Mouse (Mus musculus) testis, adult 2 months (tissue): ENCODE measurements around the gene Itgb2. TPM values are rescaled to one million over a fixed set of nuclear protein-coding genes. Genes with fewer than 3 reads are reported as not detected.

Experiments used
- H3K27ac ChIP-seq: fragments of 200-500 bp; 2 replicates; pipeline ENCODE4 v1.5.1; 2012; ENCODE audit warnings: low read depth, low read length; ENCODE audit not compliant: control insufficient read depth, insufficient read depth
- H3K27me3 ChIP-seq: fragments of 200-500 bp; 2 replicates; pipeline ENCODE4 v1.6.1; 2012; ENCODE audit warnings: mild to moderate bottlenecking, low read length, moderate library complexity; ENCODE audit not compliant: control insufficient read depth, insufficient read depth
- H3K36me3 ChIP-seq: fragments of 200-500 bp; 2 replicates; pipeline ENCODE4 v1.6.1; 2012; ENCODE audit warnings: mild to moderate bottlenecking, low read length; ENCODE audit not compliant: control insufficient read depth, insufficient read depth
- H3K4me1 ChIP-seq: fragments of 200-500 bp; 2 replicates; pipeline ENCODE4 v1.6.1; 2012; ENCODE audit warnings: low read length; ENCODE audit not compliant: control insufficient read depth, insufficient read depth
- H3K4me3 ChIP-seq: fragments of 200-500 bp; 2 replicates; pipeline ENCODE4 v1.5.1; 2012; ENCODE audit warnings: low read depth, mild to moderate bottlenecking, low read length, moderate library complexity, mixed read lengths; ENCODE audit not compliant: control insufficient read depth
- CTCF ChIP-seq: fragments of 200-500 bp; IDR thresholded peaks from 2 replicates; pipeline ENCODE4 v1.5.1; 2012; ENCODE audit warnings: low read depth, mild to moderate bottlenecking, inconsistent platforms, low read length, moderate library complexity; ENCODE audit not compliant: control insufficient read depth, insufficient read depth, insufficient replicate concordance
- POLR2A ChIP-seq: fragments of 200-500 bp; IDR thresholded peaks from 2 replicates; pipeline ENCODE4 v1.6.1; 2012; ENCODE audit warnings: low read depth, mild to moderate bottlenecking, inconsistent platforms, low read length, moderate library complexity; ENCODE audit not compliant: control insufficient read depth
- polyA plus RNA-seq: library from polyadenylated mRNA; depleted of rRNA; stranded (reverse); fragments of >200 nt; gene quantifications from 2 replicates; pipeline ENCODE4 v1.2.3, GENCODE M21; 2012

The Itgb2 gene
- polyA plus RNA-seq, 1 experiment: 0.77 TPM

DNA sequence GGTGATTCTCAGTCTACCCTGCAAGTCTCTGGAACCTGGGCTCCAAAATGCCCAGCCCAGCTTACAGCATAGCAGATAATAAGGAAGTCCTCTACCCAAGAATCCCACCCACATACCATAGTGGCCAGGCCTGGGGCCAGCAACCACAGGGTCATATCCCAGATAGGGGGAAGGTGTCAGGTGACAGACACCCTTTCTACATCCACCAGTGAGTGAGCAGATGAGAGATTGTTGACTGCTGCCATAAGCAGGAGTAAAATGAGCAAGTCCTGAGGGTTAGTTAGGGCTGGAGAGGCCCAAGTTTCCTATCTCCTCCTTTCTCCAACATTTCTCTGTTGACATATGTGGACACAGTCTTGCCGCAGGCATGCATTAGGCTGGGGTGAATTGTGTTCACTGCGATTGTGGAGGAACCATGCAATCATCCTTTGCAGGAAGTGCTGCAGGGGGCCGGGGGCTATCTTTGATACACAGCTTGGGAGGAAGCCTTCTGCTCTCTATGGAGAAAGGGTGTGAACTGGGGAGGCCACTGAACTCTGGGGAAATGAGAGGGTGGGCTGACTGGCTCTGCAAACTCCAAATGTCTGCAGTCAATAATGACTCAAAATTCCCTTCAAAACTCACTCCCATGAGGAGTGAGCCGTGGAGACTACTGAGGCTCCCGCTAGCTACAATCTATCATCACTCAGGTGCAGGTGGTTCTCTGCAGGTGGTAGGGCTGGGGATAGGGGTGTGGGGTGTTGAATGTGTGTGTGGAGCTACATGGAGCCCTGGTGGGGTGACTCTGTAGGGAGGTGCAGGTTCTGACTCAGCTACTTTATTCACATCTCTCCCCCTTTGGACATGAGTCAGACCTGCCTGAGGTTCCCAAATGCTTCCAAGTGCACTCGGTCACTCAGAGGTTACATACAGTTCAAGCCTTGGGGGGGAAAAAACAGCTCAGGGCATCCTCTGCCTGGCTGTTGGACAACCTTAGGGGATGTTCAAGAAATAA lies 1.3 kb downstream of the Itgb2 start:
- no peaks in the 10 kb centered on the region for H3K36me3 ChIP-seq
- TF ChIP-seq POLR2A: no peak
- no peak for TF ChIP-seq CTCF
- peaks cover 7% of the 10 kb centered on the region for H3K4me1 ChIP-seq
- no peaks in the 10 kb centered on the region for H3K27me3 ChIP-seq
- H3K4me3 ChIP-seq: no peak overlapping the region
- no peak overlapping the region for H3K27ac ChIP-seq

- Histone ChIP-seq H3K4me1 (peaks cover 7% of the 10 kb centered on the region), H3K27me3 (no peaks in the 10 kb centered on the region), H3K4me3 (no peak overlapping the region), H3K27ac (no peak overlapping the region), H3K36me3 (no peaks in the 10 kb centered on the region)
- TF ChIP-seq CTCF: no peak
- no peak for TF ChIP-seq POLR2A
These were observed 2.0 kb downstream of the Itgb2 start for GRCm38 (mm10) chr10:77532020-77532413.

DNA sequence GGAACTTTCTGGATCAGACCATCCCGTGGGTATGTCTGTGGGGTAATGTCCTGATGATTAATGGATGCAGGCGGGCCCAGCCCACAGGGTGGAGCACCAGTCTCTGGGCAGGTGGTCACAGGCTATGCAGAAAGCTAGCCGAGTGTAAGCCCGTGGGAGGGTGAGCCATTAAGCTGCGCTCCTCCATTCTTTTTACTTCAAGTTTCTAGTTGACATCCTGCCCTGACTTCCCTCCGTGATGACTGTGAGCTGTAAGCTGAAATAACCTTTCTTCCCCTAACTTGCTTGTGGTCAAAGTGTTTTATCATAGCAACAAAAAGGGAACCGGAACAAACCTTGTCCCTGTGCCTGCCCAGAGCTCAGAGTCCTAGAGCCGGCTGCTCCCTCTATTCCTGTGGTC lies 6.7 kb downstream of the Itgb2 start:
- Histone ChIP-seq H3K4me3 (no peak overlapping the region), H3K27me3 (no peaks in the 10 kb centered on the region), H3K27ac (no peak overlapping the region), H3K4me1 (peaks cover 7% of the 10 kb centered on the region), H3K36me3 (no peaks in the 10 kb centered on the region)
- TF ChIP-seq CTCF: no peak
- TF ChIP-seq POLR2A: no peak

DNA sequence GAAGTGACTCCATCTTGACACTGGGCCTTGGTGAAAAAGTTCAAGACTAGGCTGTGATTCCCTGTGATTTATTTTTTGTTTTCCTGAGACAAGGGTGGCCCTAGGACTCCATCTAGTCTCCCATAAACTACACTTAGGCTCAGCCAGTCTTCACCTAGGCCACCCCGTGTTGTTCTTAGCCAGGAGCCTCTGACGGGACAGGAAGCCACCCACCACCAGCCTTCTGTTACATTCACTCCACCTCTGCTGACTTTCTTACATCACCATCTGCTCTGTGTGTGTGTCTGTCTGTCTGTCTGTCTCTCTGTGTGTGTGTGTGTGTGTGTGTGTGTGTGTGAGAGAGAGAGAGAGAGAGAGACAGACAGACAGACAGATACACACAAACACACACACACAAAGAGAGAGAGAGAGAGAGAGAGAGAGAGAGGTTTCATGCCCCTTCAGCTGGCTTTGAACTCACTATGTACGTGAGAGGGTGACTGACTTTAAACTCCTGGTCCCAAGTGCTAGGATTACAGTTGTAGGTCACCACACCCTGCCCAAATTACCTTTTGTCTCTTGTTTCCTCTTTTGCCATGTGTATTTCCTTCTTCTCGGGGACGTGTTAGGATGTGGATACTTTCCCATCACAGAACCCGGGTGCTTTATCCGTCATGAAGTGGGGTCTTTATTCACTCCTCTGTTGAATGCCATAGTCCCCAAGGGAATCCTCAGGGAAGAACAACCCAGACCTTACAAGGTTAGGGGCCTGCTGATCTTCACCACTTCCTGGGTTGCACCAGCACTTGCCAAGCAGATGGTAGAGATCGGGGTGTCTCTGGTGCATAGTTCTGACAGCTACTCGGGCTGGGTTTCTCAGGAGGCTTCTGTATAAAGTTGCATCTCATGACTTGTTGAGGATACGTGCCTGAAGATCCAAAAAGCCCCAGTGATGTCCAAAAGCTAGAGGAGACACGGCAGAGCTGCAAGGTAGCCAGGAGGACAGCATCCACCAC lies 7.5 kb downstream of the Itgb2 start:
- H3K27me3 ChIP-seq: no peaks in the 10 kb centered on the region
- TF ChIP-seq CTCF: no peak
- TF ChIP-seq POLR2A: no peak
- no peak overlapping the region for H3K4me3 ChIP-seq
- peaks cover 7% of the 10 kb centered on the region for H3K4me1 ChIP-seq
- H3K27ac ChIP-seq: no peak overlapping the region
- no peaks in the 10 kb centered on the region for H3K36me3 ChIP-seq

GRCm38 (mm10) chr10:77539320-77539945 lies 9.4 kb downstream of the Itgb2 start:
- Histone ChIP-seq H3K27ac (no peak overlapping the region), H3K4me3 (no peak overlapping the region), H3K27me3 (no peaks in the 10 kb centered on the region), H3K4me1 (peaks cover 3% of the 10 kb centered on the region), H3K36me3 (no peaks in the 10 kb centered on the region)
- TF ChIP-seq CTCF (no peak), POLR2A (no peak)

DNA sequence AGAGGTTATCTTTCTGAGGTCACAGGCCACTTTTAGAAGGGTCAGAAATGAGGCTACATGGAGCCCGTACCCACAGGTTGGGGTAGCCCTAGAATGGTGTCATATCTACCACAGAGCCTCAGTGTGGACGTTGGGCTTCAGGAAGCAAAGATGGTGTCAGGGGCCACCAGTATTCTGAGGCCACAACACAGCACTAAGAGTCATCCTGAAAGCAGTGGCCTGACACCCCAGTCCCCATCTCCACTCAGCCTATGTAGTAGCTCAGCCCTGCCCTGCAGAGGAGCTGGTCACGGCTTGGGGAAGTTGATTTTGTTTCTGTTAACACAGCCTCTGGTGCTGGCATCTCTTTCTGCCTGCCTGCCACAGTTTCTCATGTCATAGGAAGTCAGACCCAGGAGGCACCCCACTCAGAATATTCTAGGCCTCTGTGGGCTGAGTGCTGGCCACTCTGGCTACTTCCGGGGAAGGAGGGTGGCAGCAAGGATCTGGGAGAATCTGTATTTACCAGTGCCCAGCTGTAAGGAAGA lies 10.6 kb downstream of the Itgb2 start:
- Histone ChIP-seq H3K4me3 (no peak overlapping the region), H3K27me3 (no peaks in the 10 kb centered on the region), H3K4me1 (no peaks in the 10 kb centered on the region), H3K36me3 (no peaks in the 10 kb centered on the region), H3K27ac (no peak overlapping the region)
- TF ChIP-seq POLR2A (no peak), CTCF (no peak)
